Mouse (Mus musculus): Measurements from ENCODE around the gene Ptger3. TPM values are rescaled to one million over a fixed set of nuclear protein-coding genes. Genes with fewer than 3 reads are reported as not detected.

The Ptger3 gene
- polyA plus RNA-seq, 1 experiment from 2014 or later: 2.5 TPM

DNA sequence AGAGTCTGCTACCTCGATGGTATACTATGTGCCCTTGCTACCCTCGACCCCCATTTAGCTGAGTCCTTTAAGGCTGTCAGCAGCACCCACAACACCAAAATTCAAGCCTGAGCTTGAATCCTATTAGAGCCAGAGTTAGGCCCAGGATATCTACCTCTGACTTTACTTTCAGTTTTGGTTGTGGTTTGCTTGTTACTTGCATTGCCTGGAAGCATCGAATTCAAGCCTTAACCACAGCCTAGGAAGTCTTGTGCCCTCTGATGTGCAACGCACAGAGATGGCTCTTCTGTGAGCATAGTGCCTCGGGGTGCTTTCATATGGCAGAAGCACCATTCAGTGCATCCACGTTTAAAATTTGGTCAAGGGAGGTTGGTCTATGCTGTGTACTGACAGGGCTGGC is 5.3 kb downstream of the Ptger3 start:
- Histone ChIP-seq H3K4me2 (replicated peaks) (no peak overlapping the region), H3K36me3 (no peaks in the 10 kb centered on the region), H3K4me1 (peaks cover 7% of the 10 kb centered on the region), H3K27ac (replicated peaks) (no peak overlapping the region), H3K4me3 (no peak overlapping the region), H3K9me3 (no peaks in the 10 kb centered on the region), H3K9ac (replicated peaks) (no peak overlapping the region), H3K27me3 (peaks cover 21% of the 10 kb centered on the region)
- WGBS: 76% methylated on average over 6 of the region's 6 CpGs
- no peak for ATAC-seq (replicated peaks)

DNA sequence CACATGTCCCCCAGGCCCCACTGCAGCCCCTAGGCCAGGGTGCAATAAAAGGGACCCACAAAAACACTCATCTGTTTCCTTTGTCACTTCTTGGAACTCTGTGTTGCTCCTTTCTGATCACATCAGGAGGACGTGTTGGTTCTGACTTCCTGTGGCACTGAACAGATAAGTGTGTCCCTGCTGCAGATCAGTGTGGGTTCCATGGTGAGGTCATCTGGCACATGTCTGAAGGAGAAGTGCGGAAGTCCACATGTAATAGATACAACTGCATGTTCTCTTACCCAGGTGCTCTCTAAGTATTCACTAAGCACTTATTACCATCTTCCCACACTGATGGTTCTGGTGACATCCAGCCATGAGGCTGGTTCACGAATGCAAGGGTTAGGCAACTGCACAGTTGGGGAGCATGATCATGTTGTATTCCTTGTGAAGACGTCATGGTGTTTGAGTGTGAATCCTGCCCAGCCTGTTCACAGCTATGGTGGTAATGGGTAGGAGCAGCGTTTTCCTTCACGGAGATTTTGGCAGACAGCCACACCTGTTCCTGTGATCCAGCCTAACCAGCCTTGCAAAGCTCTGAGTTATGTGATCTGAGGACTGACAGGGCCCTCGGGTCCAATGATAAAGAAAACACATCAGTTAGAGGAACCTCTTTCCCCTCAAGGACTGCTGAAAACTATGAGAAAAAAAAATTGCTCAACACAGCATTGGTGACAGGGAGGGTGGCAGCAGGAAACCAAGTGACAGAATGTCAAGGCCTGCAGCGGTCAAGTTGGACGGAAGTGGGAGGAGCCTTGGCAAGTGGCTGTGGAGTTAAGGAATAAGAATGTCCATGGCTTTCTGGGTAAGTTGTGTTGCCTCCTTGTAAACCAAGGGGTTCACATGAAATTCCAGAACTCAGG is 9.0 kb downstream of the Ptger3 start:
- Histone ChIP-seq H3K4me2 (replicated peaks) (no peak overlapping the region), H3K9me3 (no peaks in the 10 kb centered on the region), H3K27ac (replicated peaks) (no peak overlapping the region), H3K27me3 (no peaks in the 10 kb centered on the region), H3K4me3 (no peak overlapping the region), H3K9ac (replicated peaks) (no peak overlapping the region), H3K4me1 (no peaks in the 10 kb centered on the region), H3K36me3 (no peaks in the 10 kb centered on the region)
- ATAC-seq (replicated peaks): no peak
- 82% methylated on average over 9 of the region's 9 CpGs for WGBS

DNA sequence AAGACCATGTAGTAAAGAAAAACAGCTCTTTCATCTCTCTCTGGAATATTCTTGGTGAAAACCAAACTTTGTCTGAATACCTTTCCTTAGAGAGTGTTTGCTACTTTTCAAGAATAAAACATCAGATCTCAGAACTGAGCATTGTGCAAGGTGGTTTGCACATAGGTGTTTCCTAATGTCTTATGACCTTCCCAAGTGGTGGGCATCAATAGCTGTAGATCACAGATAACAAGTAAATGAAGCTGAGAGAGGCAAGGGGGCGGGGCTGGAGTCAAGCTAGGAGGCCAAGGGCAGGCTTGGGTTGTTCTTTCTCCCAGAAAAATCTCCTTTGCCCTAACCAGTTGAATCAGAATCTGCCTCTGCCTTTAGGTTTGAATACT is 9.6 kb downstream of the Ptger3 start:
- no peak overlapping the region for H3K27ac ChIP-seq (replicated peaks)
- no peak overlapping the region for H3K4me3 ChIP-seq
- H3K36me3 ChIP-seq: no peaks in the 10 kb centered on the region
- H3K4me2 ChIP-seq (replicated peaks): no peak overlapping the region
- H3K9me3 ChIP-seq: no peaks in the 10 kb centered on the region
- no peak for ATAC-seq (replicated peaks)
- no peaks in the 10 kb centered on the region for H3K27me3 ChIP-seq
- no peak overlapping the region for H3K9ac ChIP-seq (replicated peaks)
- H3K4me1 ChIP-seq: no peaks in the 10 kb centered on the region
- 71% methylated on average over 1 of the region's 1 CpGs for WGBS

DNA sequence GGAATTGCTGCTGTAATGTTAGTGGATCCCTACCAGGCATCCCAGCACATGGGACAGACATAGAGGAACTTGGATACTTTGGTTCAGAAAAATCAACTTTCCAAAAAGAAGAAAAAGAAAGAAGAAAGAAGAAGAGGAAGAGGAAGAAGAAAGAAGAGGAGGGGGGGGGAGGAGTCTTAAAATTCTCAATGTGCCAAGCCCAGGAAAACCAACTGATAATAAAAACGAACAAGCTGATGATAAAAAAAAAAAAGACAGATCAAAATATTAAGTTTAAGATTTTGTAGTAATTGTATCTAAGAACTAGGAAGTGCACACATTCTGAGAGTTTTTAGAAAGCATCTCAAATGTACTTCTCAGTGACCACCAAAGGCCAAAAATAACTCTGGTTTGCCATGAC is 10.2 kb downstream of the Ptger3 start:
- no peak overlapping the region for H3K4me3 ChIP-seq
- H3K27me3 ChIP-seq: no peaks in the 10 kb centered on the region
- H3K27ac ChIP-seq (replicated peaks): no peak overlapping the region
- ATAC-seq (replicated peaks): no peak
- H3K4me1 ChIP-seq: no peaks in the 10 kb centered on the region
- WGBS: 69% methylated on average over 1 of the region's 1 CpGs
- no peak overlapping the region for H3K9ac ChIP-seq (replicated peaks)
- H3K4me2 ChIP-seq (replicated peaks): no peak overlapping the region
- no peaks in the 10 kb centered on the region for H3K36me3 ChIP-seq
- no peaks in the 10 kb centered on the region for H3K9me3 ChIP-seq

DNA sequence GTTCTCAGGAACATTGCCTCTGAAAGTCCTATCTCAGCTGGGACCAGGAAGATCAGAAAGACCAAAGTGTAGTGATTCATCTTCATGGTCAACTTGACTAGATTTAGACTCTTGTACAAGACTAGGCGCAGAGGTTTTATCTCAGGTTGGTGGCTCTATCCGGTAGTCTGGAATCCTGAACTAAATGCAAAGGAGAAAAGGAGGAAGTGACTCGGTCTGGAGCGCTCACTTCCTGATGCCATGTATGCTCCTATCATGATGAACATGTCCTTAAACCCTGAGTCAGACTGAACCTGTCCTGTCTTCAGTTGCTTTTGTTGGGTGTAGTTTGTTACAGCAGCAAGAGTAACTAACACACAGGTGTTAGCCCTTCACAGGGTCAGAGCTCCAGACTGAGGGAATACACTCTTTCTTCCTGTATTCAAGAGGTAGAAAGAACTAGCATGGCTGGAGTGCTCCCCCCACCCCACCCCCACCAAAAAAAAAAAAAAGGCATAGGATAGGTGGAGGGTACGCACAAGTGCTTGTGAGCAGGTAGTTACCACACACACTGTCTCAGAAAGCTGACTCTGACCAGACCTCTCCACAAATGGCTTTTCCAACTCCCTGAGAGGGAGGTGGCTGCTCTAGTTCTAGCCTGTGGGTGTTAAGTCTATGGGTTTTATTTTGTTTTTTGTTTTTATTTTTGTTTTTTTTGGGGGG is 11.9 kb downstream of the Ptger3 start:
- no peaks in the 10 kb centered on the region for H3K36me3 ChIP-seq
- WGBS: 96% methylated on average over 5 of the region's 5 CpGs
- no peak for ATAC-seq (replicated peaks)

DNA sequence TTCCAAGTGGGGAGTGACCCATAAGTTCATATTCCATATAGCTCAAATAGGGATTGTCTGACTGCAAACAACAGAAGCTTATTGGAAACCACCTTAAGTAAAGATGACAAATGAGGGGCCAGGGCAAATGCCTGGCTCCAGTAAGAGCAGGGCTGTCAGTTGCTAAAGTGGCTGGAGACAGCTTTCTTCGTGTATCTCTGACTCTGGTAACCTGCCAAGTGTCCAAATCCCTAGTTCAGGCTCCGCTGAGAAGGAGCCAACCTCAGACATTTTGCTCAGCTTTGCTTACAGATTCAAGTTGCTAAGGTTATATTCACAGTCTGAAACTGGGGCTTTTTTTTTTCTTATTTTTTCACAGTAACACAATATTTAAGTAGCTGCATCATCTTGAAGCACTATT is 12.7 kb downstream of the Ptger3 start:
- H3K36me3 ChIP-seq: no peaks in the 10 kb centered on the region
- H3K4me2 ChIP-seq (replicated peaks): no peak overlapping the region
- no peaks in the 10 kb centered on the region for H3K4me1 ChIP-seq
- H3K4me3 ChIP-seq: no peak overlapping the region
- no peak overlapping the region for H3K27ac ChIP-seq (replicated peaks)
- no peaks in the 10 kb centered on the region for H3K9me3 ChIP-seq
- 75% methylated on average over 2 of the region's 2 CpGs for WGBS
- no peak overlapping the region for H3K9ac ChIP-seq (replicated peaks)
- no peak for ATAC-seq (replicated peaks)
- H3K27me3 ChIP-seq: no peaks in the 10 kb centered on the region

More for the DNA sequence above, 11.9 kb downstream of the Ptger3 start:
- Histone ChIP-seq H3K27ac (replicated peaks) (no peak overlapping the region), H3K4me2 (replicated peaks) (no peak overlapping the region), H3K27me3 (no peaks in the 10 kb centered on the region), H3K4me3 (no peak overlapping the region), H3K9me3 (no peaks in the 10 kb centered on the region), H3K4me1 (no peaks in the 10 kb centered on the region), H3K9ac (replicated peaks) (no peak overlapping the region)

DNA sequence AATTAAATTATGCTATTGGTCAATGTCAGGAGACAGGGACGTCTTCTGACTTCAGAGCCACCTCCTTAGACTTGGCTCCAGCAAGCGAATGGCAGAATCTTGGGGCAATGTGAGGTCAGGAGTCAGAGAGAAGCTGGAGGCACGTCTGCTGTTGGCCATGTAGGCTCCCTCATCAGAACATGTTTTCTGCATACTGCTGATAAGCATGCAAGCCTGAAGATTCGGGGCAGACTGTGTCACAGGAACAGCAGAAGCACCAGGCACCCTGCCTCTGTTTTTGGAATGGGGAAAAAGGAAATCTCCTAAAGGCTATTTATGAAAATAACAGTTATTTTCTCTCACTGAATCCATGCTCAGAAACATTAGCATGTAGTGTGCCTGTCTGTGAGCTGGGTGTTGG is 13.6 kb downstream of the Ptger3 start:
- 76% methylated on average over 4 of the region's 4 CpGs for WGBS

DNA sequence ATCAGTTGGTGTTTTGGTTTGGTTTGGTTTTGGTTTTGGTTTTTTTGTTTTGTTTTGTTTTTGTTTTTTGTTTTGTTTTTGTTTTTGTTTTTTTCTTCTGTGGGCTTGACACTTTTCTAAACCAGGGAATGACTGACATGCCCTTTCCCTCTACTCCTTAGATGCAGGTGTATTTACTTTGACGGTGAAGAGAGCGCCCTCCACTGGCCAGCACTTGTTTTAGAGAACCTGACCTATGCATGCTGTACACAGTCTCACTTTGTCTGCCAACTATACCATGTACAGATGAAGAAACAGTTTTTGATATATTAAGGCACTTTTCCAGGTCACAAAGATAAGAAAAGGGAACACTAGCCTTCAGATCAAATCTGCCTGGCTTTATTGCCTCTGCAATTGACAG is 15.1 kb downstream of the Ptger3 start:
- H3K4me2 ChIP-seq (replicated peaks): no peak overlapping the region
- WGBS: 20% methylated on average over 2 of the region's 2 CpGs
- no peaks in the 10 kb centered on the region for H3K27me3 ChIP-seq
- H3K4me1 ChIP-seq: no peaks in the 10 kb centered on the region
- no peak for ATAC-seq (replicated peaks)
- H3K9me3 ChIP-seq: no peaks in the 10 kb centered on the region
- no peak overlapping the region for H3K27ac ChIP-seq (replicated peaks)
- no peak overlapping the region for H3K9ac ChIP-seq (replicated peaks)
- H3K4me3 ChIP-seq: no peak overlapping the region
- no peaks in the 10 kb centered on the region for H3K36me3 ChIP-seq

More for the DNA sequence above, 13.6 kb downstream of the Ptger3 start:
- Histone ChIP-seq H3K27me3 (no peaks in the 10 kb centered on the region), H3K4me1 (no peaks in the 10 kb centered on the region), H3K36me3 (no peaks in the 10 kb centered on the region), H3K4me3 (no peak overlapping the region), H3K27ac (replicated peaks) (no peak overlapping the region), H3K4me2 (replicated peaks) (no peak overlapping the region), H3K9me3 (no peaks in the 10 kb centered on the region), H3K9ac (replicated peaks) (no peak overlapping the region)
- no peak for ATAC-seq (replicated peaks)

DNA sequence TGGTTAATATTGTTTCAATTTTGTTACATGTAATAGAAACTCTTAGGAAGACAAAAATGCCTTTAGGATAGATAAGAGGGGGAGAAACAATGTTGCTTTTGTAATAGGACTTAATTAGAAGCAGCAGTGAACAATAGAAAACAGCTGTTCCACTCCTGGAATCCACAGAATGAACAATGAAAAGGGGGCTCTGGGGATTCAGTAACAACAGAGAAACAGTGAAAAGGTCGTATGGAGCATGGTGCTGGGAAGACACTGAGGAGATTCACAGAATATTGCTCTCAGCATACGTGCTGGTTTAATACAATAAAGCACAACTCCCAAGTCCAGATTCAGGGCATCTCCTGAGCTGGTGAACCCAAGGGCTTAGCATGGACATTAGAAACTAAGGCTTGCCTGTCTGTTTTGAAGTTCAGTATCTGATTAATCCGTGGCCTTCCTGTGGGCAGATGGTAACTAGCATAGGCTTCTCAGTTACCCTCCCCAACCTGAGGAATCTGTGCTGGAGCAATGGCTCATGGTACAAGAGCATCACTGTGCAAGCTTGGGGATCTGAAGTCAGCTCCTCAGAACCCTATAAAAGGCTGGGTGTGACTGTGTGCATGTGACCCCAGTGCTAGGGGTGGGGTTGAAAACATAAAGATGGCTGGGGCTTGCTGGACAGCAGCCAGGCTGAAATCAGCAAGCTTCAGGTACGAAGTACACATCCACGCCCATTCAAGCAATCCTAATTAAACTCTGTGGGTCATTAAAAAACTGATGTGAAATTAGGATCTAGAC is 16.1 kb downstream of the Ptger3 start:
- Histone ChIP-seq H3K27me3 (no peaks in the 10 kb centered on the region), H3K36me3 (no peaks in the 10 kb centered on the region), H3K4me2 (replicated peaks) (no peak overlapping the region), H3K9me3 (no peaks in the 10 kb centered on the region), H3K4me1 (no peaks in the 10 kb centered on the region), H3K9ac (replicated peaks) (no peak overlapping the region), H3K4me3 (no peak overlapping the region), H3K27ac (replicated peaks) (no peak overlapping the region)
- WGBS: 26% methylated on average over 5 of the region's 5 CpGs
- ATAC-seq (replicated peaks): no peak

DNA sequence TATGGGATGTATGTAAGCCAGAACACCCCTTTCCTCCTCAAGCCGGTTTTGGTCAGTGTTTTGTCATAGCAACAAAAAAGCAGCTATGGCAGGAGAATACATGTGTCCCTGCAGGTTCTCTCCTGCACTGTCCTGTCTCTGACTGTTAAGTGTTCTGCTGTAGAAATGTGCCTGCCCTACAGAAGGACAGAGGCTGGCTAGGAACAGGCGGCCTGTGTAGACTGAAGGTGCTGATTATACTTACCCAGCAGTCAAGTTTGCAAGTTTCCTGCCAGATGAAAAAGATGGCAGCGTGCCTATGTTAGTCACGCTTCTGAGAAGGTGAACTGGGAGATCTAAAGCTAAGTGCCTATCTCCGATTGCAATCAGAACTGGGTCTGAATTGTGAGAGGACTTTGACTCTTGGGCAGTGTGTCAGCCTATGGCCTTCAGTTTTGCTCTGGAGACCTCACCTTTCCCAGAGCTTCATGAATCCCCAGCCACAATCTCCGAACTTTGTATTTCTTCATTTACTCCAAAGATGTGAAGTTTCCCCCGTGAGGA is 31.2 kb downstream of the Ptger3 start:
- ATAC-seq (replicated peaks): no peak
- H3K4me3 ChIP-seq: no peak overlapping the region

DNA sequence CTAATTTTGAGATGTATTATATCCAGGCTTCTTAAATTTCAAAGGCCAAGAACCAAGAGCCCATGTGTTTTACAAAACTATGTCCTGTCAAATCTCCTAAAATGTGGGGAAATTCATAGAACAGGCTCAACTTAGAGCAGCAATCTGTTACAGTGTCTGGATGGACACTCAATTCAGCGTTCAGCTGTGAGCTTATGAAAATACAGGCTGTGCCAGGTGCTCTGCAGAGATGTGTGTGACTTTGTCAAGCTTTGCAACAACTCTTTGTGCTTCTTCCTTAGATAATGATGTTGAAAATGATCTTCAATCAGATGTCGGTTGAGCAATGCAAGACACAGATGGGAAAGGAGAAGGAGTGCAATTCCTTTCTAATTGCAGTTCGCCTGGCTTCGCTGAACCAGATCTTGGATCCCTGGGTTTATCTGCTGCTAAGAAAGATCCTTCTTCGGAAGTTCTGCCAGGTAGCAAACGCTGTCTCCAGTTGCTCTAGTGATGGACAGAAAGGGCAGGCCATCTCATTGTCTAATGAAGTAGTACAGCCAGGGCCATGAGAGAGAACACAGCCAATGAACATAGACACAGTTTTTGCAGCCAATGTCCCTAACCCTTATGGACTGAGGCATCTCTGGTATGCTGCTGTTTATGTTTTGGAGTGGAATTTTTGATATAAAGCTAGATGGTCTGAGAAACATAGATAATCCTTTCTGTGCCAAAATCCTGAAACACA is 38.2 kb downstream of the Ptger3 start:
- H3K9ac ChIP-seq (replicated peaks): no peak overlapping the region
- H3K9me3 ChIP-seq: no peaks in the 10 kb centered on the region
- no peak overlapping the region for H3K27ac ChIP-seq (replicated peaks)
- 79% methylated on average over 6 of the region's 6 CpGs for WGBS
- no peaks in the 10 kb centered on the region for H3K36me3 ChIP-seq
- no peak overlapping the region for H3K4me2 ChIP-seq (replicated peaks)
- no peak for ATAC-seq (replicated peaks)
- H3K27me3 ChIP-seq: no peaks in the 10 kb centered on the region
- H3K4me1 ChIP-seq: no peaks in the 10 kb centered on the region
- H3K4me3 ChIP-seq: no peak overlapping the region

More for the DNA sequence above, 31.2 kb downstream of the Ptger3 start:
- no peaks in the 10 kb centered on the region for H3K27me3 ChIP-seq
- no peaks in the 10 kb centered on the region for H3K4me1 ChIP-seq
- no peaks in the 10 kb centered on the region for H3K36me3 ChIP-seq
- H3K9me3 ChIP-seq: no peaks in the 10 kb centered on the region
- 77% methylated on average over 7 of the region's 7 CpGs for WGBS
- no peak overlapping the region for H3K27ac ChIP-seq (replicated peaks)
- H3K9ac ChIP-seq (replicated peaks): no peak overlapping the region
- H3K4me2 ChIP-seq (replicated peaks): no peak overlapping the region

Data from forebrain, embryonic 15.5 days (tissue).